Mouse (Mus musculus) heart, embryonic 15.5 days (tissue): ENCODE measurements around the gene Col18a1. TPM values are rescaled to one million over a fixed set of nuclear protein-coding genes. Genes with fewer than 3 reads are reported as not detected.

ENCODE experiments used
- ATAC-seq: fragments of 200-750 bp; cut with Nextera tagmentation; replicated peaks from 2 replicates; pipeline ENCODE4 v1.8.0; 2017; ENCODE audit warnings: low read depth, moderate TSS enrichment; ENCODE audit not compliant: insufficient number of reproducible peaks, insufficient read depth, low FRiP score
- H3K27ac ChIP-seq: fragments of 300-500 bp; sonication (generic); 2 replicates; pipeline ENCODE4 v1.5.1; 2015; ENCODE audit warnings: mild to moderate bottlenecking, inconsistent platforms
- H3K27me3 ChIP-seq: fragments of 300-500 bp; sonication (generic); 2 replicates; pipeline ENCODE4 v1.6.1; 2015; ENCODE audit warnings: inconsistent platforms
- H3K36me3 ChIP-seq: fragments of 300-500 bp; sonication (generic); 2 replicates; pipeline ENCODE4 v1.6.1; 2015; ENCODE audit warnings: mild to moderate bottlenecking, inconsistent platforms
- H3K4me1 ChIP-seq: fragments of 300-500 bp; sonication (generic); replicated peaks from 2 replicates; pipeline ENCODE4 v1.6.1; 2015; ENCODE audit warnings: inconsistent platforms
- H3K4me2 ChIP-seq: fragments of 300-500 bp; sonication (generic); 2 replicates; pipeline ENCODE4 v1.6.1; 2015; ENCODE audit warnings: inconsistent platforms, mild to moderate bottlenecking, moderate library complexity
- H3K4me3 ChIP-seq: fragments of 300-500 bp; sonication (generic); 2 replicates; pipeline ENCODE4 v1.5.1; 2015; ENCODE audit warnings: mild to moderate bottlenecking, inconsistent platforms
- H3K9ac ChIP-seq: fragments of 300-500 bp; sonication (generic); 2 replicates; pipeline ENCODE4 v1.6.1; 2015; ENCODE audit warnings: mild to moderate bottlenecking, inconsistent platforms
- H3K9me3 ChIP-seq: fragments of 300-500 bp; sonication (generic); replicated peaks from 2 replicates; pipeline ENCODE4 v1.6.1; 2016; ENCODE audit warnings: inconsistent platforms
- WGBS: fragments of 180-500 bp; shearing (Covaris S2); methylation state at CpG from one replicate; pipeline ENCODE4 v1.1.7; 2015; ENCODE audit warnings: mixed read lengths; 5-methylcytosine and 5-hydroxymethylcytosine counted together
- polyA plus RNA-seq: library from polyadenylated mRNA; unstranded; fragments of >200 nt; fragmentation: Nextera tagmentation; extraction: Ambion mirVana; gene quantifications from 2 replicates; pipeline ENCODE4 v1.2.1, GENCODE M21; 2015

The Col18a1 gene
- polyA plus RNA-seq, 1 experiment from 2014 or later = 108 TPM

DNA sequence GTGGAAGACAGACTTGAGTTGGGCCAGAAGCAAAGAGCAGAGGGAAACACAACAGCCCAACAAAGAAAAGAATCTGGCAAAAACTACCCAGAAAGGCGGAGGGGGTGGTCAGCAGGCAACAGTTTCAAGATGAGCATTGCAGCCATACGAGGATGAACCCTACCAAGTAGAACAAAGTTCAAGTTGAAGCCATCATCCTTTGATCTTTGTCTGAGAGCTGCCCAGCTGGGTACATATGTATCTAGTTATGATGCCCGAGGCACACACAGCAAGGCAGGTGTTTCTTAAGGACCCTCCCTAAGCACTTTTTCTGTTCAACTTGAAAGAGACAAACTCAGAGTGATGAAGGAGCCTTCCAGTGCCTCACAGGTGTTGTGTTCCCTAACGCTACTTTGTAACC is 66.6 kb downstream of the Col18a1 start:
- peaks cover 23% of the 10 kb centered on the region for H3K4me1 ChIP-seq
- no peak overlapping the region for H3K9ac ChIP-seq
- no peaks in the 10 kb centered on the region for H3K27me3 ChIP-seq
- no peak overlapping the region for H3K27ac ChIP-seq
- 84% methylated on average over 4 of the region's 4 CpGs for WGBS
- no peak overlapping the region for H3K4me2 ChIP-seq
- H3K4me3 ChIP-seq = no peak overlapping the region
- no peaks in the 10 kb centered on the region for H3K36me3 ChIP-seq
- no peak for ATAC-seq
- no peaks in the 10 kb centered on the region for H3K9me3 ChIP-seq

DNA sequence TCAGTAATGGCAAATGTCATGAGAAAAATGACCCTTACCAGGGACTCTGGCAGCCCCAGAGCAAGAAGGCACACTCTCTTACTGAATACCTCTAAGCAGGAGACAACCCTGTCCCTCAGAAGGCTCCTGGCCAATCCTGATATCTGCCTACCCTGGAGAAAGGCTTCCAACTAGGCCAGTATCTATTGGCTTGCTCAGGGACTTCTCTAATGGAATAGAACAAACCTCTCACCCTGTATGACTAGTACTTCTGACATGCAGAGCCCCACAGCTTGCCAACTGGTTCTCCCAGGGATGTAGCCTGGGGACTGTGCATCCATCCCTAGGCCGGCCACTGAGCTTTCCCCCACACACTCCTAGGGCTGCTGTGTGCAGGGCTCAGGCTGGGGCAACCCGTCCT is 67.7 kb downstream of the Col18a1 start:
- Histone ChIP-seq H3K36me3 (peaks cover 6% of the 10 kb centered on the region; the same call in 1 of the 2 replicates), H3K27ac (peak overlapping the region; percentile 59), H3K9ac (no peak overlapping the region), H3K4me2 (no peak overlapping the region), H3K4me1 (peaks cover 20% of the 10 kb centered on the region), H3K27me3 (no peaks in the 10 kb centered on the region), H3K4me3 (no peak overlapping the region), H3K9me3 (no peaks in the 10 kb centered on the region)
- 74% methylated on average over 2 of the region's 2 CpGs for WGBS
- ATAC-seq = no peak; the same call in 1 of the 2 replicates

DNA sequence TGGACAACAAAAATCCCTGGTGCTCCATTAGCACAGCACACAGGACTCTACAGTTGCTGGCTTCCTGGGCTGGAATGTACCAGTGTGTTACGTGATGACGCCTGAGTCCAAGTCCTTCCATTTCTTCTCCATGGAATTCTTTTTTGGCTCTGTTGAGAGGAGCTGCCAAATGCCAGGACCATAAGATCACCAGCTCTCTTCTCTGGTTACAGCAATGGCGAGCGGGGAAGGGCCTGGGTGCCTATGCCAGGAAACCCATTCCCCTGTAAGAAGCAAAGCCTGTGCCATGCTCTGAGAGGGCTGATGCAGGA is 68.5 kb downstream of the Col18a1 start:
- ATAC-seq = peak; percentile 73
- Histone ChIP-seq H3K27ac (peak overlapping the region; percentile 59), H3K36me3 (peaks cover 6% of the 10 kb centered on the region; the same call in 1 of the 2 replicates), H3K4me3 (no peak overlapping the region), H3K9me3 (no peaks in the 10 kb centered on the region), H3K4me1 (peaks cover 20% of the 10 kb centered on the region), H3K9ac (no peak overlapping the region), H3K27me3 (no peaks in the 10 kb centered on the region), H3K4me2 (no peak overlapping the region)
- WGBS = 42% methylated on average over 4 of the region's 4 CpGs

DNA sequence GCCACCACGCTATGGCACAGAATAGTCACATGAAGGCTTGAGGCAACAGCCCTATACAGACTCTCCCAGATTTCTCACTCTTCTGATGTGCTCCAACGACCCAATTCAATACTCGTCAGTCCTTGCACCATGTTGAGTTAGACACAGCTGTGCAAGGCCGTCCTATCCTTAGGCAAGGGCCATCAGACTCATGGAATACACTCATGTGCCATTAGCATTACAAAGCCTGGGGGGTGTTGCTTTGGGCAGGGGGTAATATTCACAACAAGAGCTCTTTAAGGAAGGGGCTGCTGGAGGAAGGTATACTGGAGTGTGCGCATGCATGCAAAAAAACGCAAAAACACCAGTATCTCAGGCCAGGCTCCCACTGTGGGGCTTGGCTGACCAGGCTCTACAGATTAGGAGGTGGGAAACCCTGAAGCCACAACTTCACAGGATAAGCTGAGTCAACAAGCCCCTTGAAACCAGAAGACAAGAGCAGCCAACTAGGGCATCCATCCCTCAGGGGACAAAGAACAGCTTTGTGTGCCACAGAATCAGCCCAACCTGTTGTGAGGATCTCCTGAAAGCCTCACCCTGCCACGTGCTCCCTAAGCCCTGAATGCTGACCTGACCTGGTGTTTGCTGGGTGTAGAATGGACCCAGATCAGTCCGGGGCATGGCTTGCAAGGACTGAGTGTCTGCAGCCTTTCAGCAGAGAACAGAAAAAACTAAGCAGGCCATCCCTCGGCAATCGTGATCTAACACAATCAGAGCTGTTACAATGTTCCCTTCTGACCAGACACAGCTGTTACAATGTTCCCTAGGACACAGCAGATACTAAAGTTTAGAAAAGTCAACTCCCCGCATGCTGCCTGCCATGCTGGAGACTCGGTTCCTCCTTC is 69.1 kb downstream of the Col18a1 start:
- no peak for ATAC-seq
- peaks cover 6% of the 10 kb centered on the region; the same call in 1 of the 2 replicates for H3K36me3 ChIP-seq
- no peak overlapping the region for H3K9ac ChIP-seq
- no peaks in the 10 kb centered on the region for H3K27me3 ChIP-seq
- 60% methylated on average over 12 of the region's 12 CpGs for WGBS
- no peak overlapping the region for H3K4me3 ChIP-seq
- H3K4me1 ChIP-seq = peaks cover 20% of the 10 kb centered on the region
- no peak overlapping the region for H3K4me2 ChIP-seq
- H3K9me3 ChIP-seq = no peaks in the 10 kb centered on the region
- H3K27ac ChIP-seq = peak overlapping the region; percentile 59

DNA sequence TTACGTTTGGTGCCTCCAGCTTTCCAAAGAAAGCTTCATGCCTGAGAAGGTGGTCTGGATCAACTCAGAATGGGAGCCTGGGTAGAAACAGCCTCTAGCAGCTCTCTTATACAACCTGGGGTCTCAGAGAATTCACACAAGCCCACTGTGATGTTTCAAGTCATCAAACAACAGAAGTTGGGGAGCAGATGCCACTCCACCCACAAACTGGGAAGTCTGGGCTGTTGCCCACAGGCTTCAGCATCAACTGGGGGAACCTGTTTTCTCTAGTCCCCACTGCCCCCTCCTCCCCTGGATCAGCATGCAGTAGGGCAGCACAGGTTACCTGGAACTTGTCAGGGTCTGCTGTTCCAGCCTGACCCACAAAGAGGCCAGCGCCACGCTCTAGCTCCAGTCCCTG is 70.7 kb downstream of the Col18a1 start:
- Histone ChIP-seq H3K4me1 (peaks cover 21% of the 10 kb centered on the region), H3K9ac (no peak overlapping the region), H3K4me2 (no peak overlapping the region), H3K9me3 (no peaks in the 10 kb centered on the region), H3K36me3 (peaks cover 6% of the 10 kb centered on the region; the same call in 1 of the 2 replicates), H3K4me3 (no peak overlapping the region), H3K27ac (no peak overlapping the region), H3K27me3 (no peaks in the 10 kb centered on the region)
- WGBS = 92% methylated on average over 3 of the region's 3 CpGs
- no peak for ATAC-seq

DNA sequence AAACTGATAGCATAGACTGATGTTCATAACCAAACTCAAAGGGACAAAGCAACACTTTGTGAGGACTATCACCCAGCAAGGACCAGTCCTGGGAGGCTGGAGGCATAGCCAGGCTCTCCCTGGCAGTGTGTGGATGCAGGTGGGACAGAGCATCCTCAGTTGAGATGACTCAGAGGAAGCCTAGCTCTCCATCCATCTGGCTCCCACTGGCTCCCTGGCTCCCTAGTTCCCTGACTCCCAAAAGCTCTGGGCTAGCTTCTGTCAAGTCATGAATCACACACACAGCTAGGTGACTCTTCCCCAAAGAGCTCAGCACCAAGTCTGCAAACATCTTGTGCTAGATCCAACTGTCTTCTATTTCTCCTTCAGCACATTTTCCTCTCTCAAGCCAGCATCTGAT is 72.5 kb downstream of the Col18a1 start:
- H3K4me1 ChIP-seq = peaks cover 37% of the 10 kb centered on the region
- ATAC-seq = no peak
- peaks cover 6% of the 10 kb centered on the region; the same call in 1 of the 2 replicates for H3K36me3 ChIP-seq
- no peaks in the 10 kb centered on the region for H3K27me3 ChIP-seq
- no peak overlapping the region for H3K9ac ChIP-seq
- no peak overlapping the region for H3K4me2 ChIP-seq
- no peak overlapping the region for H3K27ac ChIP-seq
- no peak overlapping the region for H3K4me3 ChIP-seq
- H3K9me3 ChIP-seq = no peaks in the 10 kb centered on the region

DNA sequence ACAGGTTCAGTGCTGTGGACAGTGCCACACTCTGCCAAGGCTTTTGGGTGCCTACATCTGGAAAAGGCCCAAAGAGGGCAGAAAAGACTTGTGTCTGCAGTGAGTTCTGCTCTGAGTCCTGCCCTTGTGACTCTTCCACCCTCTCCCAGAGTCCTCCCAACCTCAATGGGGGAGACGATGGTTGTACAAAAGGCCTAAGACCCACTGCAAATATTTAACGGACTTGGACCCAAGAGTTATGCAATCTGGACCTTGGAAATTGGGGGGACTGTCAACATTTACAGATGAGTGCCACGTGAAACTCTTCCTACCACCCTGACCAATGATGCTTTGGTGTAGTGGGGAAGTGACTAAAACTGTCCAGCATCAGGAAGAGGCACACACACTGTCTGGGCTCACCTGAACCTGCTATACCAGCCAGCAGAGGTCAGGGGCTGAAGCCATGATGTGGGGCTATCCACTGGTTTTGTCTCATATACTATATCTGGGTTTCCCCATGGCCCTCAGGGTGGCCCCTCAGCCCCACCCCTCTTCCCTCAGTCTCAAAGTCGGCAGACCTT is 74.7 kb downstream of the Col18a1 start:
- no peak overlapping the region for H3K4me3 ChIP-seq
- ATAC-seq = no peak
- no peaks in the 10 kb centered on the region for H3K9me3 ChIP-seq
- no peaks in the 10 kb centered on the region for H3K27me3 ChIP-seq
- H3K4me2 ChIP-seq = no peak overlapping the region
- peaks cover 9% of the 10 kb centered on the region; the same call in 1 of the 2 replicates for H3K36me3 ChIP-seq
- H3K27ac ChIP-seq = no peak overlapping the region
- H3K9ac ChIP-seq = no peak overlapping the region
- H3K4me1 ChIP-seq = peaks cover 17% of the 10 kb centered on the region
- 75% methylated on average over 4 of the region's 4 CpGs for WGBS

DNA sequence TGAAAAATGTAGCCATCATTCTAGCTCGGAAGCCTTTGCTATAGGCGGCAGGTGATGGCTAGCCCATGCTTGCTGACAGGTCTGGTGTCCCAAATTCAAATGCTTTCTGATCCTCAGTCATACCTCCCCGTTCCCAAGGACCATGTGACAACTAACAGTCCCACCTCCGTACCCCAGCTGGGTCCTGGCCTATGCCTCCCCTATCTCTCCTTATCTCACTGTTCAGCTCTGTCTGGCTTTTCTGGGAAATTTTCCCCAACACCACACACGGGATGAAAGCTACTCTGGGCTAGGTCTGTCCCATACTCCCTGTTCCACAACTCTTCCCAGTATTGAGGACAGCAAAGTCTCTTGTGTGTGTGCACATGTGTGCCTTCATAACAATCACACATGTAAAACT is 76.3 kb downstream of the Col18a1 start:
- peaks cover 10% of the 10 kb centered on the region; the same call in 1 of the 2 replicates for H3K36me3 ChIP-seq
- WGBS = 28% methylated on average over 5 of the region's 5 CpGs
- peak overlapping the region; percentile 73 for H3K27ac ChIP-seq
- H3K9me3 ChIP-seq = no peaks in the 10 kb centered on the region
- peak overlapping the region; percentile 50 for H3K4me2 ChIP-seq
- H3K4me1 ChIP-seq = peaks cover 17% of the 10 kb centered on the region
- H3K4me3 ChIP-seq = no peak overlapping the region
- 0 out of 2 replicates have a peak, but pooled peaks have one; percentile 24 for ATAC-seq
- H3K27me3 ChIP-seq = no peaks in the 10 kb centered on the region
- 0 out of 2 replicates have a peak overlapping the region, but pooled peaks have one; percentile 20 for H3K9ac ChIP-seq

DNA sequence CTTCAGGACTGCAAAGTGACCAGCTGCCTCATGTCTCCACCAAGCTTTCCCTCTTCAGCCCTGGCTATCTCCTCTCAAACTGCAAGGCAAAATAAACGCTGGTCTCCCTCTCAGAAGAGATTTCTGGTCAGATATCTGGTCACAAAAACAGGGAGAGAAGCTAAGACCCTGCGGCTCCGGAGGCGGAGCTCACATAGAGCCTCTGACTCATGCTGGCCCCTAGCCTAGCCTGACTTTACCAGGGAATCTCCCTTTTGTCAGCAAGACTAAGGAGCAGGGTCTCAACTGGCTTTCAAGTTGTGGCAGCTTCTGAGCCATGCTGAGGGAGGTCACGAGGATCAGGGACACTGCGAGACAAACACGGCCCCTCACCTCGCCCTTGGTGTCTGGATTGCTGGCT is 77.0 kb downstream of the Col18a1 start:
- Histone ChIP-seq H3K36me3 (peaks cover 10% of the 10 kb centered on the region; the same call in 1 of the 2 replicates), H3K4me2 (peak overlapping the region; percentile 50), H3K27ac (peak overlapping the region; percentile 73), H3K27me3 (no peaks in the 10 kb centered on the region), H3K9ac (peak overlapping the region; percentile 20; the same call in 1 of the 2 replicates), H3K9me3 (no peaks in the 10 kb centered on the region), H3K4me3 (peak overlapping the region; percentile 18; the same call in 1 of the 2 replicates), H3K4me1 (peaks cover 17% of the 10 kb centered on the region)
- ATAC-seq = peak; percentile 35
- 31% methylated on average over 8 of the region's 8 CpGs for WGBS

DNA sequence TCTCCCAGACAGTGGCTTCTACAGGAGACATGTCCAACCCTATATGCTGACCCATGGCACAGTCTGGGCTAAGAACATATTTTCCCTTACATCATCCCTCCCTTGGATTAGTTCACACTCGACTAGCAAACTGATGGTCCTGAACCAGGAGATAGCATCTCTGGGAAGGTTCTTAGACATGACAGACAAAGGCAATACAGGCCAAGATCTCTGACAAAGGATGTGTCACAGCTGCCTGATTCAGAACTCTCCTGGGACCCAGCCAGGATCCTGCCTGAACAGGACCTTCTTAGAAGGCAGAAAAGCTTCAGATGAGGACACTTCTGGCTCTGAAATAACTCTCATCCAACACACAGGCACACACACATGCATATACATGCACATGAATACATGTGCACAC is 81.8 kb downstream of the Col18a1 start:
- Histone ChIP-seq H3K4me2 (no peak overlapping the region), H3K9me3 (no peaks in the 10 kb centered on the region), H3K4me1 (peaks cover 10% of the 10 kb centered on the region), H3K4me3 (no peak overlapping the region), H3K27ac (no peak overlapping the region), H3K36me3 (0 out of 2 replicates have a peak, but pooled peaks cover 3% of the 10 kb centered on the region), H3K27me3 (no peaks in the 10 kb centered on the region), H3K9ac (no peak overlapping the region)
- 31% methylated on average over 1 of the region's 1 CpGs for WGBS
- no peak for ATAC-seq

DNA sequence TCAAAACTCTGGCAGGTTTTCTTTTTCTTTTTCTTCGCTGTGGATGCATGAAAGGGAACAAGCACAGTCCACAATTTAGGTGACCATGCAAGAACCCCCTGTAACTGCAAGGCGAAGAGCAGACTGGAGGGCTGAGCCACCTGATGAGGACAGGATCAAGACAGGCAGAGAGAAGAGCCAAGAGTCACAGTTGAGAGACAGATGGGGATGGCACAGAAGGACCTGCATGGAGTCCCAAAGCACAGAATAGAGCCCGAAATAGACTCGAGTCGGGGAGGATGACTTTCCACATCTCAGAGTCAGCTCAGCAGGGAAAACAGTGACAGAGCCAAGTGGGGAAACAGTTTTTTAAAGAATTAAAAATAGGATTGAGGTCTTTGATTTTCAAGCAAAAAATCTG is 83.4 kb downstream of the Col18a1 start:
- no peak overlapping the region for H3K4me3 ChIP-seq
- no peaks in the 10 kb centered on the region for H3K27me3 ChIP-seq
- H3K9me3 ChIP-seq = no peaks in the 10 kb centered on the region
- no peak overlapping the region for H3K27ac ChIP-seq
- H3K4me2 ChIP-seq = no peak overlapping the region
- peaks cover 5% of the 10 kb centered on the region; the same call in 1 of the 2 replicates for H3K4me1 ChIP-seq
- H3K36me3 ChIP-seq = peaks cover 3% of the 10 kb centered on the region; the same call in 1 of the 2 replicates
- WGBS = 62% methylated on average over 5 of the region's 5 CpGs
- no peak overlapping the region for H3K9ac ChIP-seq
- ATAC-seq = no peak
